Mouse (Mus musculus) CH12.LX (cell line): ENCODE results near the gene Mettl17. TPM values are rescaled to one million over a fixed set of nuclear protein-coding genes. Genes with fewer than 3 reads are reported as not detected.

ENCODE experiments used
- DNase-seq: peaks from one replicate; pipeline ENCODE4 v3.0.0-alpha.2; 2013; ENCODE audit errors: extremely low read depth
- H3K27ac ChIP-seq: 2 replicates; pipeline ENCODE4 v1.5.1; 2012; ENCODE audit warnings: low read depth, mild to moderate bottlenecking, control low read depth, moderate library complexity; ENCODE audit not compliant: insufficient read depth
- H3K27me3 ChIP-seq: replicated peaks from 2 replicates; pipeline ENCODE3; 2012; ENCODE audit warnings: inconsistent platforms
- H3K36me3 ChIP-seq, 2 experiments: replicated peaks in 1 of 2; 2 replicates each; pipeline versions ENCODE3 to v1.6.1; 2012; ENCODE audit warnings: inconsistent platforms in 1 of 2, low read length in 1 of 2, mild to moderate bottlenecking in 1 of 2, mixed read lengths in 1 of 2, moderate library complexity in 1 of 2; ENCODE audit not compliant: control insufficient read depth in 1 of 2, insufficient read depth in 1 of 2
- H3K4me1 ChIP-seq, 2 experiments: 2 replicates each; pipeline ENCODE4 v1.6.1; 2012; ENCODE audit warnings: inconsistent platforms in 1 of 2, moderate library complexity in 1 of 2; ENCODE audit not compliant: insufficient read depth in 2 of 2, control insufficient read depth in 1 of 2
- H3K4me2 ChIP-seq: 2 replicates; pipeline ENCODE4 v1.6.1; 2012; ENCODE audit warnings: low read depth, mild to moderate bottlenecking, control low read depth; ENCODE audit not compliant: poor library complexity, insufficient read depth, severe bottlenecking
- H3K4me3 ChIP-seq, 3 experiments: fragments of 150-350 bp in 1 of 3; sonication (generic) in 1 of 3; replicated peaks in 1 of 3; 2 replicates each; pipeline versions ENCODE3 to v1.5.1; 2011 to 2012; ENCODE audit warnings: low read depth in 2 of 3, low read length in 2 of 3, mild to moderate bottlenecking in 2 of 3, moderate library complexity in 2 of 3, control low read depth in 1 of 3, improper control_type of control experiment in 1 of 3, inconsistent platforms in 1 of 3, mixed read lengths in 1 of 3; ENCODE audit not compliant: poor library complexity in 1 of 3
- H3K79me2 ChIP-seq: replicated peaks from 2 replicates; pipeline ENCODE4 v1.6.1; 2012; ENCODE audit warnings: mild to moderate bottlenecking, moderate library complexity; ENCODE audit not compliant: control insufficient read depth, poor library complexity, insufficient read depth, severe bottlenecking; ENCODE audit errors: extremely low read depth
- H3K9ac ChIP-seq: 2 replicates; pipeline ENCODE4 v1.6.1; 2012; ENCODE audit warnings: low read depth, mild to moderate bottlenecking, control low read depth, moderate library complexity; ENCODE audit not compliant: insufficient read depth
- H3K9me3 ChIP-seq: replicated peaks from 2 replicates; pipeline ENCODE3; 2012; ENCODE audit warnings: low read length, inconsistent platforms, mixed read lengths
- BHLHE40 ChIP-seq: IDR thresholded peaks from 2 replicates; pipeline ENCODE4 v1.6.1; 2011; ENCODE audit warnings: mild to moderate bottlenecking, low read depth, low read length, improper control_type of control experiment
- CHD1 ChIP-seq: IDR thresholded peaks from 2 replicates; pipeline ENCODE4 v1.6.1; 2012; ENCODE audit warnings: low read depth, low read length, improper control_type of control experiment, inconsistent platforms
- CHD2 ChIP-seq: IDR thresholded peaks from 2 replicates; pipeline ENCODE4 v1.6.1; 2011; ENCODE audit warnings: low read length, improper control_type of control experiment
- CTCF ChIP-seq, 2 experiments: IDR thresholded peaks in 1 of 2; conservative IDR thresholded peaks in 1 of 2; 2 replicates each; pipeline ENCODE4 v1.5.1; 2011 to 2012; ENCODE audit warnings: low read depth in 2 of 2, low read length in 2 of 2, improper control_type of control experiment in 1 of 2, inconsistent platforms in 1 of 2, mild to moderate bottlenecking in 1 of 2, moderate library complexity in 1 of 2
- EP300 ChIP-seq: IDR thresholded peaks from 2 replicates; pipeline ENCODE4 v1.6.1; 2011; ENCODE audit warnings: low read length, improper control_type of control experiment
- GABPA ChIP-seq: IDR thresholded peaks from 2 replicates; pipeline ENCODE4 v1.6.1; 2012; ENCODE audit warnings: low read depth, low read length, improper control_type of control experiment, inconsistent platforms; ENCODE audit not compliant: insufficient replicate concordance
- IRF4 ChIP-seq: IDR thresholded peaks from 2 replicates; pipeline ENCODE4 v1.6.1; 2014; ENCODE audit warnings: low read depth, mild to moderate bottlenecking, inconsistent platforms, low read length, improper control_type of control experiment
- JUN ChIP-seq: IDR thresholded peaks from 2 replicates; pipeline ENCODE4 v1.6.1; 2011; ENCODE audit warnings: low read depth, mild to moderate bottlenecking, low read length, improper control_type of control experiment, moderate library complexity; ENCODE audit not compliant: insufficient read depth
- JUND ChIP-seq: conservative IDR thresholded peaks from 2 replicates; pipeline ENCODE4 v1.6.1; 2011; ENCODE audit warnings: low read depth, low read length, improper control_type of control experiment
- MAX ChIP-seq: IDR thresholded peaks from 2 replicates; pipeline ENCODE4 v1.6.1; 2011; ENCODE audit warnings: low read length, improper control_type of control experiment
- MEF2A ChIP-seq: IDR thresholded peaks from 2 replicates; pipeline ENCODE4 v1.6.1; 2014; ENCODE audit warnings: low read depth, mild to moderate bottlenecking, inconsistent platforms, low read length, improper control_type of control experiment, borderline replicate concordance
- NELFE ChIP-seq: IDR thresholded peaks from 2 replicates; pipeline ENCODE4 v1.6.1; 2011; ENCODE audit warnings: low read depth, low read length, improper control_type of control experiment
- PAX5 ChIP-seq: IDR thresholded peaks from 2 replicates; pipeline ENCODE4 v1.6.1; 2012; ENCODE audit warnings: low read length, inconsistent platforms, mixed read lengths
- POLR2A ChIP-seq: IDR thresholded peaks from 2 replicates; pipeline ENCODE4 v1.6.1; 2011; ENCODE audit warnings: low read depth, mild to moderate bottlenecking, improper control_type of control experiment, low read length
- RAD21 ChIP-seq: IDR thresholded peaks from 2 replicates; pipeline ENCODE4 v1.6.1; 2011; ENCODE audit warnings: low read depth, mild to moderate bottlenecking, low read length, improper control_type of control experiment, moderate library complexity
- SIN3A ChIP-seq: IDR thresholded peaks from 2 replicates; pipeline ENCODE4 v1.6.1; 2012; ENCODE audit warnings: low read length, improper control_type of control experiment, inconsistent platforms
- TBP ChIP-seq: conservative IDR thresholded peaks from 2 replicates; pipeline ENCODE4 v1.6.1; 2011; ENCODE audit warnings: low read depth, low read length, improper control_type of control experiment
- USF1 ChIP-seq: IDR thresholded peaks from 2 replicates; pipeline ENCODE4 v1.6.1; 2014; ENCODE audit warnings: low read depth, mild to moderate bottlenecking, inconsistent platforms, low read length, improper control_type of control experiment
- USF2 ChIP-seq: conservative IDR thresholded peaks from 2 replicates; pipeline ENCODE4 v1.6.1; 2011; ENCODE audit warnings: low read depth, low read length, improper control_type of control experiment
- ZC3H11A ChIP-seq: IDR thresholded peaks from 2 replicates; pipeline ENCODE4 v1.6.1; 2012; ENCODE audit warnings: low read depth, mild to moderate bottlenecking, inconsistent platforms, low read length, improper control_type of control experiment
- ZMIZ1 ChIP-seq: IDR thresholded peaks from 2 replicates; pipeline ENCODE4 v1.6.1; 2012; ENCODE audit warnings: low read depth, mild to moderate bottlenecking, inconsistent platforms, low read length, improper control_type of control experiment
- dilution Hi-C: fragments of 300-500 bp; cut with MboI; formaldehyde crosslinking; loops from 2 replicates; pipeline ENCODE4 v1.14.3; 2020; ENCODE audit warnings: low sequenced_read_pairs; ENCODE audit not compliant: extremely low pct_unique_long_range_greater_than_20kb, extremely low pct_ligation_motif_present
- in situ Hi-C: fragments of 300-500 bp; cut with MboI; formaldehyde crosslinking; loops from 3 replicates; pipeline ENCODE4 v1.14.3; 2019; ENCODE audit warnings: low sequenced_read_pairs, low pct_ligation_motif_present, low pct_unique_long_range_greater_than_20kb, mixed read lengths
- polyA plus RNA-seq: library from polyadenylated mRNA; unstranded; fragments of >175 nt; gene quantifications from 2 replicates; pipeline ENCODE4 v1.2.1, GENCODE M21; 2012; ENCODE audit warnings: low read depth; ENCODE audit not compliant: insufficient read length
- total RNA-seq, 2 experiments: library from RNA; depleted of rRNA; stranded (reverse); fragments of 300-350 nt in 1 of 2; fragments of >200 nt in 1 of 2; gene quantifications; 2 replicates each; pipeline ENCODE4 v1.2.3; 2012 to 2014

The Mettl17 gene
- total and polyA plus RNA-seq, 3 experiments: 19.5 to 32.0 (median 26.2) TPM

GRCm38 (mm10) chr14:51922571-51922865 is 37.9 kb downstream of the Mettl17 start, which contains the start of gene Rnase13:
Gene Rnase13 (minus strand): TSS chr14:51922773.
- no peak within 1 kb of the TSS for H3K4me3 ChIP-seq
- peaks cover 3 to 14% of the 10 kb centered on the region in 2 experiments; a peak in 3 of 4 replicates for H3K4me1 ChIP-seq
- in situ Hi-C loops: loop anchor here (25.0 kb wide), 1 partner anchor 415 kb away; the partner anchor contains the start of gene Sall2
- peaks cover 2% of the 10 kb centered on the region for H3K27me3 ChIP-seq
- TF ChIP-seq JUN (no peak), PAX5 (no peak), POLR2A (no peak), GABPA (no peak), EP300 (no peak), CTCF (conservative IDR thresholded peaks at IDR 0.05 in 1 of 2, IDR thresholded peaks at IDR 0.05 in 1 of 2; ENCODE audit: low read depth in 2 of 2, low read length in 2 of 2) (no peak), CHD2 (no peak)
- TF ChIP-seq, all 38 proteins: peak for 0
- dilution Hi-C loops: no loop called here
- Histone ChIP-seq H3K9ac (no peak within 1 kb of the TSS), H3K9me3 (no peaks in the 10 kb centered on the region), H3K79me2 (no peaks in the 10 kb centered on the region), H3K36me3 (no peaks in the 10 kb centered on the region), H3K27ac (no peak within 1 kb of the TSS), H3K4me2 (no peak within 1 kb of the TSS)
- DNase-seq: no peak

GRCm38 (mm10) chr14:51922910-51923309 is 38.3 kb downstream of the Mettl17 start:
- H3K4me1 ChIP-seq: peaks cover 3 to 14% of the 10 kb centered on the region in 2 experiments; a peak in 3 of 4 replicates
- TF ChIP-seq USF2: no peak
- TF ChIP-seq MAX: no peak
- no peak for TF ChIP-seq SIN3A
- no peak for TF ChIP-seq ZC3H11A
- TF ChIP-seq TBP: no peak
- no peak for TF ChIP-seq BHLHE40
- TF ChIP-seq MEF2A: no peak
- no peak for TF ChIP-seq POLR2A
- TF ChIP-seq ZMIZ1: no peak
- no peak for TF ChIP-seq JUND
- no peak for TF ChIP-seq JUN
- TF ChIP-seq GABPA: no peak
- TF ChIP-seq IRF4: no peak
- no peak for TF ChIP-seq NELFE
- TF ChIP-seq RAD21: no peak
- no peak for TF ChIP-seq CHD1
- TF ChIP-seq PAX5: no peak
- TF ChIP-seq USF1: no peak
- no peak for TF ChIP-seq EP300
- TF ChIP-seq, all 38 proteins: peak for 0
- in situ Hi-C loops: loop anchor here (25.0 kb wide), 1 partner anchor 414 kb away; the partner anchor contains the start of gene Sall2

More at GRCm38 (mm10) chr14:51922910-51923309, 38.3 kb downstream of the Mettl17 start:
- Histone ChIP-seq H3K27me3 (peaks cover 2% of the 10 kb centered on the region), H3K9ac (no peak overlapping the region), H3K27ac (no peak overlapping the region), H3K4me2 (no peak overlapping the region), H3K79me2 (no peaks in the 10 kb centered on the region), H3K9me3 (no peaks in the 10 kb centered on the region), H3K4me3 (no peak overlapping the region), H3K36me3 (no peaks in the 10 kb centered on the region)
- DNase-seq: no peak
- dilution Hi-C loops: no loop called here
